In genomic region chrX:101131992-101132791, GRCm38 (mm10) we compare ENCODE assay signal across 8 mouse cellular contexts. TPM values are rescaled to one million over a fixed set of nuclear protein-coding genes. Genes with fewer than 3 reads are reported as not detected.
DNase-seq lines count a peak whose midpoint lies in the region; ATAC-seq lines count a peak whose summit lies in the region.

No protein-coding gene starts in this region.

- H3K27ac ChIP-seq in forebrain, embryonic 13.5 days, result no peak overlapping the region
- no peak overlapping the region for H3K27ac ChIP-seq in liver, embryonic 16.5 days (ENCODE audit: low read length)
- H3K27ac ChIP-seq in neural tube, embryonic 15.5 days (replicated peaks), result 0 out of 2 replicates have a peak overlapping the region, but pooled peaks have one; percentile 9

- H3K36me3 ChIP-seq in forebrain, embryonic 13.5 days (ENCODE audit: poor library complexity, severe bottlenecking), result no peaks in the 10 kb centered on the region
- no peaks in the 10 kb centered on the region for H3K36me3 ChIP-seq in liver, embryonic 16.5 days (ENCODE audit: control insufficient read depth, insufficient read depth)
- no peaks in the 10 kb centered on the region for H3K36me3 ChIP-seq in neural tube, embryonic 15.5 days

- H3K9ac ChIP-seq in forebrain, embryonic 13.5 days, result no peak overlapping the region
- H3K9ac ChIP-seq in liver, embryonic 16.5 days (ENCODE audit: low read depth, low read length), result no peak overlapping the region
- no peak overlapping the region for H3K9ac ChIP-seq in neural tube, embryonic 15.5 days (replicated peaks)

- ATAC-seq in cerebellum, adult (ENCODE audit: insufficient number of reproducible peaks, low FRiP score, low TSS enrichment), result peak; percentile 68; the same call in 1 of the 2 replicates
- ATAC-seq in forebrain, embryonic 13.5 days, result peak; percentile 71
- peak; percentile 44 for ATAC-seq in inflammation-experienced regulatory T-cells, adult 6 months
- no peak for ATAC-seq in liver, embryonic 16.5 days (ENCODE audit: low read depth)
- ATAC-seq in neural tube, embryonic 15.5 days (ENCODE audit: low FRiP score), result peak; percentile 68
- no peak for ATAC-seq in monocyte, adult 5-6 weeks (replicated peaks; ENCODE audit: insufficient number of reproducible peaks, low FRiP score, low TSS enrichment, poor library complexity, severe bottlenecking)

- peak overlapping the region; percentile 24; the same call in 1 of the 2 replicates for H3K4me2 ChIP-seq in forebrain, embryonic 13.5 days
- peak overlapping the region; percentile 46 for H3K4me2 ChIP-seq in liver, embryonic 16.5 days (ENCODE audit: low read depth, low read length)
- H3K4me2 ChIP-seq in neural tube, embryonic 15.5 days, result peak overlapping the region; percentile 46

- peak; percentile 4 for DNase-seq in right cerebral cortex, postnatal 25 days
- DNase-seq in right cerebral cortex, postnatal 14 days, result no peak

- 39% methylated on average over 12 of the region's 12 CpGs for WGBS in forebrain, embryonic 13.5 days
- WGBS in liver, embryonic 16.5 days (ENCODE audit: insufficient replicate concordance), result 33% methylated on average over 12 of the region's 12 CpGs
- 40% methylated on average over 12 of the region's 12 CpGs for WGBS in neural tube, embryonic 15.5 days

- H3K27me3 ChIP-seq in forebrain, embryonic 13.5 days, result no peaks in the 10 kb centered on the region
- no peaks in the 10 kb centered on the region for H3K27me3 ChIP-seq in liver, embryonic 16.5 days (ENCODE audit: control insufficient read depth, insufficient read depth, low read depth, low read length)
- no peaks in the 10 kb centered on the region for H3K27me3 ChIP-seq in neural tube, embryonic 15.5 days (replicated peaks)

- no peaks in the 10 kb centered on the region for H3K4me1 ChIP-seq in forebrain, embryonic 13.5 days
- no peaks in the 10 kb centered on the region for H3K4me1 ChIP-seq in liver, embryonic 16.5 days (ENCODE audit: control insufficient read depth, low read depth, low read length)
- no peaks in the 10 kb centered on the region for H3K4me1 ChIP-seq in neural tube, embryonic 15.5 days

- H3K4me3 ChIP-seq in forebrain, embryonic 13.5 days, result no peak overlapping the region
- peak overlapping the region; percentile 22 for H3K4me3 ChIP-seq in liver, embryonic 16.5 days (ENCODE audit: low read depth, low read length)
- peak overlapping the region; percentile 18; the same call in 1 of the 2 replicates for H3K4me3 ChIP-seq in neural tube, embryonic 15.5 days (replicated peaks)

- no peaks in the 10 kb centered on the region for H3K9me3 ChIP-seq in forebrain, embryonic 13.5 days (replicated peaks)
- H3K9me3 ChIP-seq in liver, embryonic 16.5 days (replicated peaks; ENCODE audit: control insufficient read depth, low read length), result no peaks in the 10 kb centered on the region
- H3K9me3 ChIP-seq in neural tube, embryonic 15.5 days (replicated peaks), result no peaks in the 10 kb centered on the region

RNA-seq across cellular contexts. Expression of gene Slc7a3, which starts 46.4 kb away (rescaled TPM):
- polyA plus RNA-seq in forebrain, embryonic 13.5 days (2015; fragmentation: Nextera tagmentation; extraction: Ambion mirVana), result 0.57 and 1.2 TPM in 2 replicates
- 1 to 10 TPM in 1 of 3 experiments, under 1 TPM in 1, not detected in 1; 0.63 to 1.2 TPM for polyA plus RNA-seq in inflammation-experienced regulatory T-cells, adult 6 months (2017; shearing (Covaris generic))
- 0.19 and 0.57 TPM in 2 replicates for polyA plus RNA-seq in liver, embryonic 16.5 days (2015; fragmentation: Nextera tagmentation; extraction: Ambion mirVana)
- polyA plus RNA-seq in neural tube, embryonic 15.5 days (2015; fragmentation: Nextera tagmentation; extraction: Ambion mirVana), result 5.0 and 5.6 TPM in 2 replicates
- total RNA-seq in monocyte, adult 5-6 weeks (2017), result not detected in 3 replicates

Comparison
In these comparisons a context has a peak if more than half of its experiments do, and no peak if none do; other contexts are left out.
1. ATAC-seq: peak in cerebellum, adult (single experiment), forebrain, embryonic 13.5 days (single experiment), inflammation-experienced regulatory T-cells, adult 6 months (single experiment) and neural tube, embryonic 15.5 days (single experiment); none in liver, embryonic 16.5 days (single experiment) and monocyte, adult 5-6 weeks (single experiment).
2. Peak in every context shown above with its lines, with median percentiles within 50 percentile points of each other: H3K4me2 ChIP-seq.